Mouse (Mus musculus) brain, embryonic 14.5 days (tissue): ENCODE data around the gene Upb1.

ENCODE experiments used
- CTCF ChIP-seq: fragments of 200-500 bp; IDR thresholded peaks from 2 replicates; pipeline ENCODE4 v1.5.1; 2012; ENCODE audit warnings: inconsistent platforms, mild to moderate bottlenecking, moderate library complexity, borderline replicate concordance; ENCODE audit not compliant: insufficient read depth, insufficient read length; ENCODE audit errors: extremely low read depth
- POLR2A ChIP-seq: fragments of 200-500 bp; IDR thresholded peaks from 2 replicates; pipeline ENCODE4 v1.6.1; 2012; ENCODE audit warnings: mild to moderate bottlenecking, inconsistent platforms, borderline replicate concordance; ENCODE audit not compliant: poor library complexity, insufficient read depth, insufficient read length, severe bottlenecking; ENCODE audit errors: extremely low read depth

DNA sequence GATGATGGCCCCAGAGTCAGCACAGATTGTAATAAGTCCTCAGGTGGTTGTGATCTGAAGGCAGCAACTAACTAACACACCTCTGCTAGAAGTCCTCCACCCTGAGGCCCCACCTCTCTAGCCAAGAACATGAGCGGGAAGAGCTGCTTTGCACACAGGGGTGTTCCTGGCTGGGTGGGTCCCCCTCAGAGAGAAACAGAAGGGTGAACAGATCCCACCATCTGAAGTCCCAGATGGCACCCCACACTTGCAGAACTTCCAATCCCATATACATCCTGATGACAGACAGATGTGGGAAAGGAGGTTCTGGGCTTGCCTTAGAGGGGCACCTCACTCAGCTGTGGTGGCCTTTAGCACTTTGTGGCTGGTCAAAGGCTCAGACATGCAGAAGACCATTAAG, 36.4 kb downstream of the Upb1 start:
- TF ChIP-seq CTCF: no peak
- no peak for TF ChIP-seq POLR2A
